Mouse (Mus musculus): Measurements from ENCODE around the gene Zfp408. TPM values are rescaled to one million over a fixed set of nuclear protein-coding genes. Genes with fewer than 3 reads are reported as not detected.

The Zfp408 gene
- 14.4 and 15.6 TPM in 2 replicates for polyA plus RNA-seq (2012; rRNA removed)

DNA sequence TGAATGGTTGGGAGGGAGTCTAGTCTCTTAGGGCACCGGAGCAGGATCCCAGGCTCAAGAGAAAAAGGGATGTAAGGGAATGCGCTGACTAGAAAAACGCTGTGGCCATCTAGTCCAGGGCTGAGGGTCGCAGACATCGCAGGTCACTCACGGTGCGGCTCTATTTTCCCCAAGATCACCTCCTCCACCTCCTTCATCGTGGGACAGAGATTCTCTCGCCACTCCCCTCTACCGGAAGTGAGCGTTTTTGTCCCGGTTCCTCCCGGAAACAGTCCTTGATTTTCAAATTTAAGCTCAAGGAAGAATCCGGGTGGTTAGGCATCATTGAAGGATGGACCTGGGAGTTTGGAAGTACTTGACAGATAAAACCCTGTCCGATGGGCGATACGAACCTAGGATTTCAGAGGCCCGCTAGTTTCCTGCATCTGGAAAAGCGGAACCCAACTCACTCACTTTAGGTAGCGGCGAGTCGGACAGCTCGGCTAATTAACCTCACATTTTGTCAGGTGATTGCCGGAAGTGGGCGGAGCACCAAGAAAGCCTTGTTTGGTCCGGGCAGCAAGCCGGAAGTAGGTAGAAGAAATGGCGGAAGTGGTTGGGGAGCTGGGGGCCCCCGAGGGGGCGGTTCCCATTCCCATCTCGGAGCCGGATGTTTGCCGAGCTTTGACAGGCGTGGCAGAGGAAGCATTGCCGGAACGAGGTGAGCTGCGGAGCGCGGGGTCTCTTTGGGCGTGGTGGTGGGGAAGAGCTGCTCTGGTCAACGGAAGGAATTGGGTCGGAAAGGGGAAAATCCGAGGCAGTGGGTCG, at the start of gene Zfp408, which contains the start of gene Arhgap1:
Zfp408 (minus strand) TSS at position 239 of the 807 bp plus-strand sequence.
Arhgap1 (plus strand) TSS at position 308 of the 807 bp plus-strand sequence.
- WGBS = under 1% methylated on average over 44 of the region's 44 CpGs
- H3K4me1 ChIP-seq (ENCODE audit: control insufficient read depth, insufficient read depth, low read length) = 0 out of 2 replicates have a peak, but pooled peaks cover 5% of the 10 kb centered on the region
- TF ChIP-seq CTCF (IDR thresholded peaks at IDR 0.05; ENCODE audit: borderline replicate concordance, insufficient read depth, low read depth, low read length) (no peak), POLR2A (IDR thresholded peaks at IDR 0.05; ENCODE audit: borderline replicate concordance, insufficient read depth, low read length) (peak; percentile 64; the same call in 1 of the 2 replicates)

DNA sequence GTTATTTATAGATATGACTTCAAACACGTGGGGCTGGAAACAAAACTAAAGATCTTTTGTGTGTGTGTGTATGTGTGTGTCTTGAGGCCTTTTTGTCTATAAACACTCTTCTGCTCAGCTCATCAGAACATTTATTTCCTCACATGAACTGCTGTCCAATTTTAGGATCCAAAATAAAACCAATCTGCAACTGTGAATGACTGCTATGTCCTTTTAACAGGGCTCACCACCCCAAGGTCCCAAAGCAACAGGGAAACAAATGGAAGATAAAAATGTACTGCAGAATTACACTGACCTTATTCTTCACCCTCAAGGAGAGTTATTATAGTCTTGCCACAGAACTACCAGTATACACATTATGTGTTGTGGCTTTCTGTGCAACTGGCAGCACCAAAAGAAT, 49.6 kb upstream of the Zfp408 start:
- TF ChIP-seq POLR2A (IDR thresholded peaks at IDR 0.05; ENCODE audit: borderline replicate concordance, insufficient read depth, low read length) = no peak
- no peaks in the 10 kb centered on the region for H3K27me3 ChIP-seq (ENCODE audit: control insufficient read depth, insufficient read depth, low read length)
- H3K27ac ChIP-seq (ENCODE audit: insufficient read depth, low read length) = no peak overlapping the region
- H3K4me1 ChIP-seq (ENCODE audit: control insufficient read depth, insufficient read depth, low read length) = no peaks in the 10 kb centered on the region
- no peak for DNase-seq
- 51% methylated on average over 1 of the region's 1 CpGs for WGBS
- no peak overlapping the region for H3K4me3 ChIP-seq (replicated peaks; ENCODE audit: insufficient read depth, low read depth, low read length)

More for the DNA sequence above, at the start of gene Zfp408, which contains the start of gene Arhgap1:
- Histone ChIP-seq H3K4me3 (replicated peaks; ENCODE audit: insufficient read depth, low read depth, low read length) (peak within 1 kb of the TSS; percentile 85), H3K27me3 (ENCODE audit: control insufficient read depth, insufficient read depth, low read length) (no peaks in the 10 kb centered on the region), H3K27ac (ENCODE audit: insufficient read depth, low read length) (peak within 1 kb of the TSS; percentile 88)
- peak; percentile 97 for DNase-seq

DNA sequence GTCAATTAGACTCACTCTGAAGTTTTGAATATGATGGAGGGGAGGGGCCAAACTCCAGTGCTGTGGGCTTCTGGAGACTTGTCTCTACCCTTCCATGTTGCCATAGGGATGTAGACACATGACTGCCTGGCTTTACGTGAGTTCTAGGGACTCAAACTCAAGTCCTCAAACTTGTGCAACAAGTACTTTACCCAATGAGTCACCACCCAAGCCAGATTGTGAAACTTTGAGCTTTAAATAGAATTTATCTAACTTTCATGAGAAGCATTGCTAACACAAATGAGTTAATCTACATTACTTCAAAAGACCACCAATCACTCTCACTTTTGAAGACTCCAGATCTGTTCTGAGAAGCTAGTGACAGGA, 46.6 kb upstream of the Zfp408 start:
- H3K4me1 ChIP-seq (ENCODE audit: control insufficient read depth, insufficient read depth, low read length) = no peaks in the 10 kb centered on the region
- H3K27me3 ChIP-seq (ENCODE audit: control insufficient read depth, insufficient read depth, low read length) = no peaks in the 10 kb centered on the region
- DNase-seq = no peak
- no peak for TF ChIP-seq CTCF (IDR thresholded peaks at IDR 0.05; ENCODE audit: borderline replicate concordance, insufficient read depth, low read depth, low read length)
- TF ChIP-seq POLR2A (IDR thresholded peaks at IDR 0.05; ENCODE audit: borderline replicate concordance, insufficient read depth, low read length) = no peak
- 78% methylated on average over 1 of the region's 1 CpGs for WGBS
- no peak overlapping the region for H3K27ac ChIP-seq (ENCODE audit: insufficient read depth, low read length)
- H3K4me3 ChIP-seq (replicated peaks; ENCODE audit: insufficient read depth, low read depth, low read length) = no peak overlapping the region

DNA sequence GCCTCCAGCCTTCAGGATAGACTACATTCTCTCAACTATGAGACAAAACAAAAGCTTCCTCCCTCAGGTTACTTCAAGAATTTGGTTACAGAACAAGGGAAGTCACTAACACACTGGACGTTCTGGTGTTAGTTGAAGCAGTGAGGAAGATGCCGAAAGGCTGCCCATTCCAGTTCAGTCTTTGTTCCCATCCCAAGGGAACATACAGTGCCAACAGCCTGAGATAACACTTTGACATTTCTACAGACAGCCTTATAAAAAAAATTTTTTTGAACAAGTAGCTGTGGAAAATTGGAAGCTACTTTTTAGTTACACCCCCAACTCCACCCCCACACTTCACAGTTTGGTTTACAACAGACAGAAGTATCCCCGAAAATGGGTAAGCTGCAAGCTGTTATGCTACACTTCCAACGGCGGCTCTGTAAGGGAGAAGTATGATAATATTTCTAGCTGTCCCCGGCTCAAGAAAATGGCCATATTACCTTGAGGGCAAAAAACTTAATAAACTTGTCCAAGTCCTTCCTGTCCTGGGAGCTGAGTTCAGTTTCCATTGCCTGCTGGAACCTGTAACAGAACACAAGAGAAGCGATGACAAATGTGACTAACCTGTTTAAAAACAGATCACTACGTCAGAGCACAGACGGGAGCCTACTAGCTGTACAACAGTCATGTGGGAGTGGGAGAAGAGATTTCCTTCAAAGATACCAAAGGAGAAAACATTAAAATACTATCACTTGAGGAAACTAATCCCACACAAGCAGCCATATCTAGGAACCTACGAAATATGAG, 46.0 kb upstream of the Zfp408 start:
- TF ChIP-seq POLR2A (IDR thresholded peaks at IDR 0.05; ENCODE audit: borderline replicate concordance, insufficient read depth, low read length) (no peak), CTCF (IDR thresholded peaks at IDR 0.05; ENCODE audit: borderline replicate concordance, insufficient read depth, low read depth, low read length) (no peak)
- DNase-seq = no peak
- H3K4me3 ChIP-seq (replicated peaks; ENCODE audit: insufficient read depth, low read depth, low read length) = no peak overlapping the region
- no peak overlapping the region for H3K27ac ChIP-seq (ENCODE audit: insufficient read depth, low read length)
- no peaks in the 10 kb centered on the region for H3K4me1 ChIP-seq (ENCODE audit: control insufficient read depth, insufficient read depth, low read length)
- H3K27me3 ChIP-seq (ENCODE audit: control insufficient read depth, insufficient read depth, low read length) = no peaks in the 10 kb centered on the region
- WGBS = 85% methylated on average over 10 of the region's 10 CpGs

- Histone ChIP-seq H3K4me1 (ENCODE audit: control insufficient read depth, insufficient read depth, low read length) (peaks cover 3% of the 10 kb centered on the region; the same call in 1 of the 2 replicates), H3K27ac (ENCODE audit: insufficient read depth, low read length) (no peak overlapping the region), H3K4me3 (replicated peaks; ENCODE audit: insufficient read depth, low read depth, low read length) (no peak overlapping the region), H3K27me3 (ENCODE audit: control insufficient read depth, insufficient read depth, low read length) (no peaks in the 10 kb centered on the region)
- TF ChIP-seq POLR2A (IDR thresholded peaks at IDR 0.05; ENCODE audit: borderline replicate concordance, insufficient read depth, low read length) (no peak), CTCF (IDR thresholded peaks at IDR 0.05; ENCODE audit: borderline replicate concordance, insufficient read depth, low read depth, low read length) (no peak)
- WGBS = 62% methylated on average over 7 of the region's 7 CpGs
- DNase-seq = peak in 1 of 2 experiments; percentile 50
Measured at GRCm38 (mm10) chr2:91689452-91689851, 39.9 kb upstream of the Zfp408 start.

DNA sequence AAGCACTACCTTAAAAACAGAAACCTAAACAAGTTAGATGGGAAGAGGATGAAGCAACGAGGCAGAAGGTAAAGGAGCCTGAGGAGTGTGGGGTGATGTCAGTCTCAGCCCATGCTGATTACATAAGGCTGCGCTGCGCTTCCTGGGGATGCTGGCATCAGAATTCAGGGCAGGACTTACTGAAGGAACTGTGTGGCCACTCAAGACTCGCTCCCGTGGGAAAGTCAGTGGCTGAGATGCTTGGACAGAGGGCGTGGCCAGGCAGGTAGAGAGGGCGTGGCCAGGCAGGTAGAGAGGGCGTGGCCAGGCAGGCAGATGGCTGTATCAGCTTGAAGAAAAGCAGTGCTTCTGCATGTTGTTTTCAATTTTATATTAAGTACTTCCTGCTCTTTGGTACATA, 34.3 kb upstream of the Zfp408 start:
- 55% methylated on average over 8 of the region's 8 CpGs for WGBS

GRCm38 (mm10) chr2:91682850-91683249, 33.3 kb upstream of the Zfp408 start:
- H3K4me1 ChIP-seq (ENCODE audit: control insufficient read depth, insufficient read depth, low read length) = peaks cover 9% of the 10 kb centered on the region
- TF ChIP-seq CTCF (IDR thresholded peaks at IDR 0.05; ENCODE audit: borderline replicate concordance, insufficient read depth, low read depth, low read length) (peak; percentile 34; the same call in 1 of the 2 replicates), POLR2A (IDR thresholded peaks at IDR 0.05; ENCODE audit: borderline replicate concordance, insufficient read depth, low read length) (no peak)
- 61% methylated on average over 4 of the region's 4 CpGs for WGBS
- H3K4me3 ChIP-seq (replicated peaks; ENCODE audit: insufficient read depth, low read depth, low read length) = no peak overlapping the region
- H3K27ac ChIP-seq (ENCODE audit: insufficient read depth, low read length) = no peak overlapping the region
- no peaks in the 10 kb centered on the region for H3K27me3 ChIP-seq (ENCODE audit: control insufficient read depth, insufficient read depth, low read length)
- peak in 1 of 2 experiments; percentile 37 for DNase-seq

More for the DNA sequence above, 34.3 kb upstream of the Zfp408 start:
- Histone ChIP-seq H3K4me3 (replicated peaks; ENCODE audit: insufficient read depth, low read depth, low read length) (no peak overlapping the region), H3K4me1 (ENCODE audit: control insufficient read depth, insufficient read depth, low read length) (peaks cover 9% of the 10 kb centered on the region), H3K27ac (ENCODE audit: insufficient read depth, low read length) (peak overlapping the region; percentile 1; the same call in 1 of the 2 replicates), H3K27me3 (ENCODE audit: control insufficient read depth, insufficient read depth, low read length) (no peaks in the 10 kb centered on the region)
- no peak for TF ChIP-seq CTCF (IDR thresholded peaks at IDR 0.05; ENCODE audit: borderline replicate concordance, insufficient read depth, low read depth, low read length)
- no peak for TF ChIP-seq POLR2A (IDR thresholded peaks at IDR 0.05; ENCODE audit: borderline replicate concordance, insufficient read depth, low read length)
- DNase-seq = peak; percentile 41 to 48
